Mouse (Mus musculus) retina, adult 2 months (tissue): ENCODE results near the gene Ifna4.
"Not testable (repeated sequence)": the region's sequence is repeated elsewhere in the genome, so short reads cannot be mapped to it uniquely, and the experiment has no call there.

ENCODE experiments used
- DNase-seq: peaks from one replicate; pipeline ENCODE4 v3.0.0-alpha.2; 2012; ENCODE audit warnings: low read depth, low spot score

Gene Ifna4

DNA sequence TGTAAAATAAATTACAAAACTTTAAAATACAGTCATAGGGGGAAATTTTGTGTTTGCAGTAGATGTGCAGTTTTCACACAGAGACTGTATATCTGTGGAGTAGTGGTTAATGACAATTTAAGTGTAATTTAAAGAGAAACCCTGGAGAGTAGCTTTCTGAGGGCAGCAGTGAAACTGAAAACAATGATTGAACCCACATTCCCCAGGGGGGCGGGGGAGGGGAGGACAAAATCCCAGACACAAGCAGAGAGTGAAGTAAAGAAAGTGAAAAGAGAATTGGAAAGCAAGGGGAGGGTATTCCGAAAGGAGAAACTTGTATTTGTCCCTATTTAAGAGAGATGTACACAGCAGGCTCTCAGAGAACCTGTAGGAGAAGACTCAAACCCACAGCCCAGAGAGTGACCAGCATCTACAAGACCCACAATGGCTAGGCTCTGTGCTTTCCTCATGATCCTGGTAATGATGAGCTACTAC is at the start of gene Ifna4:
Gene Ifna4 (plus strand): TSS at position 424 of the 474 bp plus-strand sequence.
- DNase-seq = no peak

DNA sequence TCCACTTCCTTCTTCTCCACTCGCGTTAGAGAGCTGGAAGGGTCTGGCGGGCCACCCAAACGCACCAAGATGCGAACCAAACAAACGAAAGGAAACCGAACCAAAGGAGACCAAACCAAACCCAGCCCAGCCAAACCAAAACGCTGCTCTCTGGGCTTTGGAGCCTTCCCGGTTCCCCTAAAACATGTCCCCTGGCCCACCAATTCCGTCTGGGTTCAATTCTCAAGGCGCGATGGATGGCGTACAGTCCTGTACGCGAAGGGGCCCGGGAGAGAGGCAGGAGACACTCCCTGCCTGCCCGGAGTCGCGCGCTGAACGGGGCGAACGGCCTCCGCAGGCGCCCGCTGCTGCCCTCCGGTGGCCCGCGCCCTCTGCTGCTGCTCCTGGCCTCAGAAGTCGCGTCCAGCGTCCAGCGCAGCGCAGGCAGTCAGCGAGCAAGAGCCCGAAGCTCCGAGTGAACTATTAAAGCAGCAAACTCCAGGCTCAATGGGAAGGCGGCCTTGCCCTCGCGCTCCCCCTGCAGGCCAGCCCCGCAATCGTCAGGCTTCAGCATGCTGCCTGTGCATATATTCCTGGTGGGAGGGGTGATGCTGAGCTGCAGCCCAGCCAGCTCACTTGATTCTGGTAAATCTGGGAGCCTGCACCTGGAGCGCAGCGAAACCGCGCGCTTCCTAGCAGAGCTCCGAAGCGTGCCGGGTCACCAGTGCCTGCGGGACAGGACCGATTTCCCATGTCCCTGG is 47.6 kb upstream of the Ifna4 start, which contains the start of gene Gm13275:
Gene Gm13275 (plus strand): TSS at position 552 of the 740 bp plus-strand sequence.
- not testable (repeated sequence) for DNase-seq

GRCm38 (mm10) chr4:88797097-88797496 is 44.6 kb upstream of the Ifna4 start, which contains the start of gene Gm13279:
Gene Gm13279, plus strand, starts transcription at chr4:88797397.
- not testable (repeated sequence) for DNase-seq

GRCm38 (mm10) chr4:88799365-88799764 is 42.3 kb upstream of the Ifna4 start, which contains the start of gene Gm13285:
Gene Gm13285, plus strand, starts transcription at chr4:88799665.
- not testable (repeated sequence) for DNase-seq

GRCm38 (mm10) chr4:88802954-88803353 is 38.7 kb upstream of the Ifna4 start, which contains the start of gene Gm13287:
Gene Gm13287, plus strand, starts transcription at chr4:88803254.
- not testable (repeated sequence) for DNase-seq

DNA sequence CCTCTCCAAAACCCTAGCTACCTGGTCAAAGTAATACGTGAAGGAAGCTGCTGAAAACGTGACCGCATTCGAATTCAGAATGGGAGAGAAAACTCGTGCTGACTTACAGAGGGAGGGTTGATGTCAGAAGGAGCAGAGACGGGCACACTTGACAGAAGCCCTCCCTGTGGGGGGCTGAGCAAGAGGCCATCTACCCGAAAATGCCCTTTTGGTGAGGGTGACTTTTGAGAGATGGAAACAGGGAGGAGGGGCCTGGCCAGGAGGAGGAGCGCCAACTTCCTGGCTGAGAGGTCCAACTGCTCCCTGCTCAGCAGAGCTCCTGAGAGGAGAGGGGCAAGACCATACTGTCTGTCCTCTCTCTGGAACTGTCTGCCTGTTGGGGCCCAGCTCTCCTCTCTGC is 36.4 kb upstream of the Ifna4 start, which contains the start of gene Gm13288:
Gene Gm13288 (plus strand): TSS at position 301 of the 400 bp plus-strand sequence.
- DNase-seq = not testable (repeated sequence)

DNA sequence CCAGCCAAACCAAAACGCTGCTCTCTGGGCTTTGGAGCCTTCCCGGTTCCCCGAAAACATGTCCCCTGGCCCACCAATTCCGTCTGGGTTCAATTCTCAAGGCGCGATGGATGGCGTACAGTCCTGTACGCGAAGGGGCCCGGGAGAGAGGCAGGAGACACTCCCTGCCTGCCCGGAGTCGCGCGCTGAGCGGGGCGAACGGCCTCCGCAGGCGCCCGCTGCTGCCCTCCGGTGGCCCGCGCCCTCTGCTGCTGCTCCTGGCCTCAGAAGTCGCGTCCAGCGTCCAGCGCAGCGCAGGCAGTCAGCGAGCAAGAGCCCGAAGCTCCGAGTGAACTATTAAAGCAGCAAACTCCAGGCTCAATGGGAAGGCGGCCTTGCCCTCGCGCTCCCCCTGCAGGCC is 35.9 kb upstream of the Ifna4 start:
- DNase-seq = not testable (repeated sequence)

DNA sequence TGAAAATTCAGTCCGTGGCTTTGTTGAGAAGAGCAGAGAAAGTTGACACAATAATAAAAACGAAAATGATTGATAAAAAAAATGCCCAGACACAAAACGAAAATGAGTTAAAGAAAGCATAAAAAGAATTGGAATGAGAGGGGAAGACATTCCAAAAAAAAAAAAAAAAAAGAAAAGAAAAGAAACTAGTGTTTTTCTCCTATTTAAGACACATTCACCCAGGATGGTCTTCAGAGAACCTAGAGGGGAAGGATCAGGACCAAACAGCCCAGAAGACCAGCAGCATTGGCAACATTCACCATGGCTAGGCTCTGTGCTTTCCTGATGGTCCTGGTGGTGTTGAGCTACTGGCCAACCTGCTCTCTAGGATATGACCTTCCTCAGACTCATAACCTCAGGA is 25.7 kb upstream of the Ifna4 start, which contains the start of gene Ifna7:
Gene Ifna7 (plus strand): TSS at position 301 of the 400 bp plus-strand sequence.
- no peak for DNase-seq

GRCm38 (mm10) chr4:88819659-88820058 is 22.0 kb upstream of the Ifna4 start, which contains the start of gene Ifna11:
Gene Ifna11, plus strand, starts transcription at chr4:88819959.
- DNase-seq = no peak

GRCm38 (mm10) chr4:88822995-88823394 is 18.7 kb upstream of the Ifna4 start:
- no peak for DNase-seq

GRCm38 (mm10) chr4:88827116-88827515 is 14.5 kb upstream of the Ifna4 start, which contains the start of gene Ifna6:
Gene Ifna6, plus strand, starts transcription at chr4:88827416.
- DNase-seq = not testable (repeated sequence)

GRCm38 (mm10) chr4:88830523-88830922 is 11.1 kb upstream of the Ifna4 start:
- no peak for DNase-seq

- DNase-seq = not testable (repeated sequence)
Measured at GRCm38 (mm10) chr4:88835225-88835624, 6.4 kb upstream of the Ifna4 start, which contains the start of gene Ifna5. Gene Ifna5, plus strand, starts transcription at chr4:88835525.

- DNase-seq = no peak
Measured at GRCm38 (mm10) chr4:88838828-88839227, 2.8 kb upstream of the Ifna4 start.

DNA sequence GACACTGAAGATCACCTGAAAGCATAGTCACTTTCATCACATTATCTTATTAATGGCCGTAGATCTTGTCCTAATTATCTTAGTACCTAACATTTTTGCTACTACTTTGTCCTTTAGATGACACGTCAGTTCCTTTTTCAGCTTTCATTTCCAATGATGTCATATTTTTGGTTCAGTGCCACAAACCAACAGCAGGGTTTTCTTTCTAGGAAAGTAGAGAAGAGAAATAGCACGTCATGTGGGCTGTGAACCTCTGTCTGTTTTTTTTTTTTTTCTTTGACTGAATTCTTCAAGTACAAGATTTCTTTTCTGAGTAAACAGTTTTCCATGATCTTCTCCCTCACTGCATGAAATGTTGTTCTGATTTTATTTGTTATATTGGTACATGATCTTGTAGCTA is 1.6 kb upstream of the Ifna4 start:
- no peak for DNase-seq

GRCm38 (mm10) chr4:88845334-88845733 is 3.7 kb downstream of the Ifna4 start:
- no peak for DNase-seq

DNA sequence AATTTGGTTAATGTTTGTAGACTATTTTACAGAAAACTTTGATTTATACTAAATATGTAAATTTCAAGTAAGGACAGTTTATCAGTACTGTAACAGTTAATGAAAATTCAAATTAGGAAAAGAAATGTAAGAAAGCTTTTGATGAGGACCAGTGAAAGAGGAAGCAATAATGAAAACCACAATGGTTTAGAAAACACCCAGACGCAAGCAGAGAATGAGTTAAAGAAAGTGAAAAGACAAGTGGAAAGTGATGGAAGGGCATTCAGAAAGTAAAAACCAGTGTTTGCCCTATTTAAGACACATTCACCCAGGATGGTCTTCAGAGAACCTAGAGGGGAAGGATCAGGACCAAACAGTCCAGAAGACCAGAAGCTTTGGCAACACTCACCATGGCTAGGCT is 8.0 kb downstream of the Ifna4 start, which contains the start of gene Ifna1:
Gene Ifna1 (plus strand): TSS at position 390 of the 400 bp plus-strand sequence.
- DNase-seq = no peak

DNA sequence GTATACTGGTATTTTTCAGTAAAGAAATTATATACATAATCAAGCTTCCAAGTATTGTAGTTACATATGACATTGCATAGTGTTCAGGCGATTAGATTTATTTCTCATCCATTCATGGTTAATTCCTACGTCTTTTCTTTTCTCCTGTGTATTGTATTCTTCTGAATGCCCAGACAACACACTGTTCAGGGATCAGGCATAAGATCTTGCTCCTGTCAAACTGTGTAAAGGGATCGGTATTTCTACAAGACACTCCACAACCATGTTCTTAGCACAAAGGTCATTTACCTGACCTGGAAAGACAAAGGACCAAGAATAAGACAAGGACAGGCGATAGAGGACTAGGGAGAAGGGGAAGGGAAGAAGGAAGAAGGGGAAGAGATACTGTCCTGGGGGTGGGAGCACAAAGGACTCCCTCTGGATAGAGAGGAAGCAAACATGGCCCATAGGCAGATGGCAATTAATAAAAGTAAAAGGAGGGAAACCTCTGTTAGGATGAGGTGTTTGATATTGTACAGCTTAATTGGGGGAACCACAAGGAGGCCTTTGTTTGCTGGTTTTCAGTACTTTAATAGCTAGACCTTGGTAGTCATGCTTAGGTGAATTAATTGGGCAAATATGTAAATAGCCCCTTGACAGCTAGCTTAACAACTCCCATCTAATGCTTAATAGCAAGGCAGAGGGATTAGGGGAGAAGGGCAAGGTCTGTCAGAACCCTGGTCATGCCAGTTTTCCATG is 9.5 kb downstream of the Ifna4 start:
- no peak for DNase-seq

DNA sequence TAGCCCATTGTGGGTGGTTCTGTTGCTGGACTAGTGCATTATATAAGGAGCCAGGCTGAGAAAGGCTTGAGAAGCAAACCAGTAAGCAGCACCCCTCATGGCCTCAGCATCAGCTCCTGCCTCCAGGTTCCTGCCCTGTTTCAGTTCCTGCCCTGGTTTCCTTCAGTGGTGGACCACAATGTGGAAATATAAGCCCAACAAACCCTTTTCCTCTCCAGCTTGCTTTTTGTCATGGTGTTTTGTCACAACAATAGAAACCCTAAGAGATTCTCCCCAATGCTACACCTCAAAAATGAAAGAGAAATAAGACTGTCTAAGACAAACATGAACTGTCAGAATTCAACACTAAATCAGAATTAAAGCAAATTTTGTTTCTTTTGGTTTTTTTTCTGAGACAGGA is 17.6 kb downstream of the Ifna4 start:
- DNase-seq = no peak

GRCm38 (mm10) chr4:88863309-88863708 is 21.6 kb downstream of the Ifna4 start:
- DNase-seq = no peak

GRCm38 (mm10) chr4:88864599-88864998 is 22.9 kb downstream of the Ifna4 start:
- no peak for DNase-seq
